Mouse (Mus musculus) neural tube, embryonic 12.5 days (tissue): ENCODE measurements around the gene Cdc14a. TPM values are rescaled to one million over a fixed set of nuclear protein-coding genes. Genes with fewer than 3 reads are reported as not detected.

Experiments used
- ATAC-seq: fragments of 200-750 bp; cut with Nextera tagmentation; 2 replicates; pipeline ENCODE4 v1.8.0; 2017; ENCODE audit warnings: low read depth, mild to moderate bottlenecking, moderate TSS enrichment, moderate library complexity; ENCODE audit not compliant: low FRiP score
- H3K27ac ChIP-seq: fragments of 300-500 bp; sonication (generic); 2 replicates; pipeline ENCODE4 v1.5.1; 2016
- H3K27me3 ChIP-seq: fragments of 300-500 bp; sonication (generic); replicated peaks from 2 replicates; pipeline ENCODE4 v1.6.1; 2016; ENCODE audit warnings: mild to moderate bottlenecking
- H3K36me3 ChIP-seq: fragments of 300-500 bp; sonication (generic); 2 replicates; pipeline ENCODE4 v1.6.1; 2016; ENCODE audit warnings: mild to moderate bottlenecking
- H3K4me1 ChIP-seq: fragments of 300-500 bp; sonication (generic); 2 replicates; pipeline ENCODE4 v1.6.1; 2016
- H3K4me2 ChIP-seq: fragments of 300-500 bp; sonication (generic); replicated peaks from 2 replicates; pipeline ENCODE4 v1.6.1; 2016; ENCODE audit warnings: mild to moderate bottlenecking
- H3K4me3 ChIP-seq: fragments of 300-500 bp; sonication (generic); 2 replicates; pipeline ENCODE4 v1.5.1; 2016
- H3K9ac ChIP-seq: fragments of 300-500 bp; sonication (generic); 2 replicates; pipeline ENCODE4 v1.6.1; 2016; ENCODE audit warnings: mild to moderate bottlenecking
- H3K9me3 ChIP-seq: fragments of 300-500 bp; sonication (generic); 2 replicates; pipeline ENCODE4 v1.6.1; 2016; ENCODE audit warnings: mild to moderate bottlenecking
- whole genome bisulfite sequencing: fragments of 180-500 bp; shearing (Covaris S2); methylation state at CpG from one replicate; pipeline ENCODE4 v1.1.7; 2016; 5-methylcytosine and 5-hydroxymethylcytosine counted together
- polyA plus RNA-seq: library from polyadenylated mRNA; unstranded; fragments of >200 nt; fragmentation: Nextera tagmentation; extraction: Ambion mirVana; gene quantifications from 2 replicates; pipeline ENCODE4 v1.2.1, GENCODE M21; 2016

The Cdc14a gene
- 17.1 and 17.7 TPM in 2 replicates for polyA plus RNA-seq

GRCm38 (mm10) chr3:116423353-116424159, at the start of gene Cdc14a:
Gene Cdc14a, minus strand, starts transcription at chr3:116424032.
- H3K4me3 ChIP-seq = peak within 1 kb of the TSS; percentile 94
- peak within 1 kb of the TSS; percentile 93 for H3K9ac ChIP-seq
- H3K27me3 ChIP-seq = no peaks in the 10 kb centered on the region
- peaks cover 15% of the 10 kb centered on the region for H3K4me1 ChIP-seq
- H3K4me2 ChIP-seq = peak within 1 kb of the TSS; percentile 88
- H3K36me3 ChIP-seq = peaks cover 4% of the 10 kb centered on the region; the same call in 1 of the 2 replicates
- under 1% methylated on average over 64 of the region's 64 CpGs for WGBS
- no peaks in the 10 kb centered on the region for H3K9me3 ChIP-seq
- ATAC-seq = peak; percentile 91
- peak within 1 kb of the TSS; percentile 83 for H3K27ac ChIP-seq

- no peak for ATAC-seq
- H3K4me2 ChIP-seq = no peak overlapping the region
These were observed 41.9 kb upstream of the Cdc14a start for GRCm38 (mm10) chr3:116465709-116466108.

GRCm38 (mm10) chr3:116464318-116464717, 40.5 kb upstream of the Cdc14a start:
- ATAC-seq = no peak
- Histone ChIP-seq H3K9ac (no peak overlapping the region), H3K4me1 (no peaks in the 10 kb centered on the region), H3K27me3 (no peaks in the 10 kb centered on the region), H3K9me3 (no peaks in the 10 kb centered on the region), H3K4me3 (no peak overlapping the region), H3K4me2 (no peak overlapping the region), H3K27ac (no peak overlapping the region), H3K36me3 (no peaks in the 10 kb centered on the region)
- WGBS = 59% methylated on average over 2 of the region's 2 CpGs

More at GRCm38 (mm10) chr3:116465709-116466108, 41.9 kb upstream of the Cdc14a start:
- WGBS = 94% methylated on average over 12 of the region's 12 CpGs
- Histone ChIP-seq H3K4me3 (no peak overlapping the region), H3K27me3 (no peaks in the 10 kb centered on the region), H3K9me3 (no peaks in the 10 kb centered on the region), H3K4me1 (no peaks in the 10 kb centered on the region), H3K9ac (no peak overlapping the region), H3K27ac (no peak overlapping the region), H3K36me3 (no peaks in the 10 kb centered on the region)

GRCm38 (mm10) chr3:116461053-116461452, 37.2 kb upstream of the Cdc14a start:
- Histone ChIP-seq H3K4me2 (no peak overlapping the region), H3K27ac (no peak overlapping the region)
- WGBS = 78% methylated on average over 4 of the region's 4 CpGs

GRCm38 (mm10) chr3:116454529-116454928, 30.7 kb upstream of the Cdc14a start:
- no peak overlapping the region for H3K27ac ChIP-seq
- no peaks in the 10 kb centered on the region for H3K36me3 ChIP-seq
- no peak overlapping the region for H3K4me3 ChIP-seq
- no peak for ATAC-seq
- no peaks in the 10 kb centered on the region for H3K4me1 ChIP-seq
- H3K9ac ChIP-seq = no peak overlapping the region
- H3K9me3 ChIP-seq = no peaks in the 10 kb centered on the region
- WGBS = 91% methylated on average over 1 of the region's 1 CpGs
- no peaks in the 10 kb centered on the region for H3K27me3 ChIP-seq
- no peak overlapping the region for H3K4me2 ChIP-seq

More at GRCm38 (mm10) chr3:116461053-116461452, 37.2 kb upstream of the Cdc14a start:
- H3K9ac ChIP-seq = no peak overlapping the region
- H3K36me3 ChIP-seq = no peaks in the 10 kb centered on the region
- H3K27me3 ChIP-seq = no peaks in the 10 kb centered on the region
- ATAC-seq = no peak
- H3K9me3 ChIP-seq = no peaks in the 10 kb centered on the region
- no peak overlapping the region for H3K4me3 ChIP-seq
- H3K4me1 ChIP-seq = no peaks in the 10 kb centered on the region

GRCm38 (mm10) chr3:116450741-116451140, 26.9 kb upstream of the Cdc14a start:
- Histone ChIP-seq H3K9ac (no peak overlapping the region), H3K27ac (no peak overlapping the region), H3K4me3 (no peak overlapping the region), H3K27me3 (no peaks in the 10 kb centered on the region), H3K36me3 (no peaks in the 10 kb centered on the region), H3K4me1 (no peaks in the 10 kb centered on the region), H3K9me3 (no peaks in the 10 kb centered on the region), H3K4me2 (no peak overlapping the region)
- WGBS = 88% methylated on average over 3 of the region's 3 CpGs
- no peak for ATAC-seq

- 90% methylated on average over 9 of the region's 9 CpGs for WGBS
- H3K4me2 ChIP-seq = no peak overlapping the region
- no peaks in the 10 kb centered on the region for H3K9me3 ChIP-seq
These were observed 20.5 kb upstream of the Cdc14a start for GRCm38 (mm10) chr3:116444327-116444726.

GRCm38 (mm10) chr3:116442788-116443187, 19.0 kb upstream of the Cdc14a start:
- H3K4me3 ChIP-seq = no peak overlapping the region
- H3K9ac ChIP-seq = no peak overlapping the region
- H3K4me1 ChIP-seq = no peaks in the 10 kb centered on the region
- H3K27me3 ChIP-seq = no peaks in the 10 kb centered on the region
- no peak for ATAC-seq
- no peaks in the 10 kb centered on the region for H3K36me3 ChIP-seq
- no peak overlapping the region for H3K27ac ChIP-seq
- no peak overlapping the region for H3K4me2 ChIP-seq
- 100% methylated on average over 1 of the region's 1 CpGs for WGBS
- H3K9me3 ChIP-seq = no peaks in the 10 kb centered on the region

More at GRCm38 (mm10) chr3:116444327-116444726, 20.5 kb upstream of the Cdc14a start:
- Histone ChIP-seq H3K27me3 (no peaks in the 10 kb centered on the region), H3K4me1 (no peaks in the 10 kb centered on the region), H3K9ac (no peak overlapping the region), H3K36me3 (no peaks in the 10 kb centered on the region), H3K4me3 (no peak overlapping the region), H3K27ac (no peak overlapping the region)
- no peak for ATAC-seq

GRCm38 (mm10) chr3:116441518-116442205, 17.8 kb upstream of the Cdc14a start:
- Histone ChIP-seq H3K27ac (no peak overlapping the region), H3K9ac (no peak overlapping the region), H3K4me1 (no peaks in the 10 kb centered on the region), H3K36me3 (no peaks in the 10 kb centered on the region), H3K9me3 (no peaks in the 10 kb centered on the region), H3K4me3 (no peak overlapping the region), H3K4me2 (no peak overlapping the region), H3K27me3 (no peaks in the 10 kb centered on the region)
- 92% methylated on average over 15 of the region's 15 CpGs for WGBS
- no peak for ATAC-seq

- H3K4me1 ChIP-seq = no peaks in the 10 kb centered on the region
- H3K27me3 ChIP-seq = no peaks in the 10 kb centered on the region
- no peaks in the 10 kb centered on the region for H3K36me3 ChIP-seq
- 78% methylated on average over 8 of the region's 8 CpGs for WGBS
- H3K9me3 ChIP-seq = no peaks in the 10 kb centered on the region
- H3K9ac ChIP-seq = no peak overlapping the region
- ATAC-seq = no peak
- H3K4me2 ChIP-seq = no peak overlapping the region
- no peak overlapping the region for H3K4me3 ChIP-seq
- no peak overlapping the region for H3K27ac ChIP-seq
These were observed 16.5 kb upstream of the Cdc14a start for GRCm38 (mm10) chr3:116440066-116440997.

GRCm38 (mm10) chr3:116436811-116437601, 13.2 kb upstream of the Cdc14a start:
- Histone ChIP-seq H3K36me3 (no peaks in the 10 kb centered on the region), H3K27ac (no peak overlapping the region), H3K27me3 (no peaks in the 10 kb centered on the region), H3K4me3 (no peak overlapping the region), H3K4me1 (no peaks in the 10 kb centered on the region), H3K4me2 (no peak overlapping the region), H3K9me3 (no peaks in the 10 kb centered on the region), H3K9ac (no peak overlapping the region)
- ATAC-seq = no peak
- 80% methylated on average over 9 of the region's 9 CpGs for WGBS
